Mouse (Mus musculus): ENCODE measurements at regions not wholly inside any gene's neighbourhood (a gene's known extent, or its start where the extent isn't known, plus 50 kb on each side); places are given as distances from the start of the nearest gene placed in this dataset.

GRCm38 (mm10) chr8:102497160-102497559, 288.3 kb downstream of the Cdh11 start:
- TF ChIP-seq CTCF (IDR thresholded peaks at IDR 0.05; ENCODE audit: borderline replicate concordance, extremely low read depth, insufficient read depth, insufficient read length) (no peak), POLR2A (IDR thresholded peaks at IDR 0.05; ENCODE audit: borderline replicate concordance, extremely low read depth, insufficient read depth, insufficient read length, poor library complexity, severe bottlenecking) (no peak)
- DNase-seq (ENCODE audit: low read depth) = no peak

GRCm38 (mm10) chr8:102496698-102497097, 288.7 kb downstream of the Cdh11 start:
- TF ChIP-seq POLR2A (IDR thresholded peaks at IDR 0.05; ENCODE audit: borderline replicate concordance, extremely low read depth, insufficient read depth, insufficient read length, poor library complexity, severe bottlenecking) (no peak), CTCF (IDR thresholded peaks at IDR 0.05; ENCODE audit: borderline replicate concordance, extremely low read depth, insufficient read depth, insufficient read length) (no peak)
- no peak for DNase-seq (ENCODE audit: low read depth)

DNA sequence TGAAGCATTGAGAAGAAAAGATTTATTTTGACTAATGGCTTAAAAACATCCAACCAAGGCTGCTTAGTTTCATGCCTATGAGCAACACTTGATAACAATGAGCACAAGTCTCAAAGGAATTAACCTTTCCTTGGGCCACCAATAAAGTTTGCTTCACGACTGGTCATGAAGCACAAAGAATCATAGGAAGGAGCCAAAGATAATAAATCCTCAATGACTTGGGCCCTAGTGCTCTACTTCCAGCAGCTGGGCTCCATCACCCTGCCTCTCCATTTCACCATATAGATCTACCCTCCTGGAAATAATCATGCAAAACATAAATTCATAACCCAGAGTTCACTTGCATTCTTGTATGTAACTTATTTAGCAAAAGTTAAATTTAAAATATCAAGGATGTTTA, 289.4 kb downstream of the Cdh11 start:
- DNase-seq (ENCODE audit: low read depth) = no peak
- TF ChIP-seq POLR2A (IDR thresholded peaks at IDR 0.05; ENCODE audit: borderline replicate concordance, extremely low read depth, insufficient read depth, insufficient read length, poor library complexity, severe bottlenecking) = no peak
- TF ChIP-seq CTCF (IDR thresholded peaks at IDR 0.05; ENCODE audit: borderline replicate concordance, extremely low read depth, insufficient read depth, insufficient read length) = no peak

GRCm38 (mm10) chr8:102491015-102491414, 294.4 kb downstream of the Cdh11 start:
- DNase-seq (ENCODE audit: low read depth) = no peak
- TF ChIP-seq POLR2A (IDR thresholded peaks at IDR 0.05; ENCODE audit: borderline replicate concordance, extremely low read depth, insufficient read depth, insufficient read length, poor library complexity, severe bottlenecking) = no peak
- TF ChIP-seq CTCF (IDR thresholded peaks at IDR 0.05; ENCODE audit: borderline replicate concordance, extremely low read depth, insufficient read depth, insufficient read length) = no peak

- DNase-seq (ENCODE audit: low read depth) = no peak
- TF ChIP-seq POLR2A (IDR thresholded peaks at IDR 0.05; ENCODE audit: borderline replicate concordance, extremely low read depth, insufficient read depth, insufficient read length, poor library complexity, severe bottlenecking) (no peak), CTCF (IDR thresholded peaks at IDR 0.05; ENCODE audit: borderline replicate concordance, extremely low read depth, insufficient read depth, insufficient read length) (no peak)
These were observed 297.2 kb downstream of the Cdh11 start for GRCm38 (mm10) chr8:102488284-102488683.

DNA sequence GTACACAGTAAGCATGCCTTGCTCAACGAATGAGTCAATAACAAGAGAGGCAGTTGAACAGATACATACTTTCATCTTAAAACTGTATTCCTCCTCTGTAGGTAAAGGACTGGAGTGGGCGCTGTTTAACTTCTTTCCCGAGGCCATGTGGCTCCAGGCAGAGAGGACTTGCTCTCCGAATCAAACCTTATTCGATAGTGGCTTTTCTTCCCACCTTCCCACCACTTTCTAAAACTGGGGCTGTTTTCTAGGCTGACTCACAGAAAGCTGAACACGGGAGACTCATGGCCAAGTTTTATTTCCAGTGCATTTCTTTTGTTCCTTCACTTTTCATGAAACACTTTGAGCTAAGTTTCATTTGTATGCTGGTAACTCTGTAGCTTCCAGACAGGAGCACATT, 297.6 kb downstream of the Cdh11 start:
- TF ChIP-seq CTCF (IDR thresholded peaks at IDR 0.05; ENCODE audit: borderline replicate concordance, extremely low read depth, insufficient read depth, insufficient read length) = no peak
- no peak for TF ChIP-seq POLR2A (IDR thresholded peaks at IDR 0.05; ENCODE audit: borderline replicate concordance, extremely low read depth, insufficient read depth, insufficient read length, poor library complexity, severe bottlenecking)
- DNase-seq (ENCODE audit: low read depth) = no peak

DNA sequence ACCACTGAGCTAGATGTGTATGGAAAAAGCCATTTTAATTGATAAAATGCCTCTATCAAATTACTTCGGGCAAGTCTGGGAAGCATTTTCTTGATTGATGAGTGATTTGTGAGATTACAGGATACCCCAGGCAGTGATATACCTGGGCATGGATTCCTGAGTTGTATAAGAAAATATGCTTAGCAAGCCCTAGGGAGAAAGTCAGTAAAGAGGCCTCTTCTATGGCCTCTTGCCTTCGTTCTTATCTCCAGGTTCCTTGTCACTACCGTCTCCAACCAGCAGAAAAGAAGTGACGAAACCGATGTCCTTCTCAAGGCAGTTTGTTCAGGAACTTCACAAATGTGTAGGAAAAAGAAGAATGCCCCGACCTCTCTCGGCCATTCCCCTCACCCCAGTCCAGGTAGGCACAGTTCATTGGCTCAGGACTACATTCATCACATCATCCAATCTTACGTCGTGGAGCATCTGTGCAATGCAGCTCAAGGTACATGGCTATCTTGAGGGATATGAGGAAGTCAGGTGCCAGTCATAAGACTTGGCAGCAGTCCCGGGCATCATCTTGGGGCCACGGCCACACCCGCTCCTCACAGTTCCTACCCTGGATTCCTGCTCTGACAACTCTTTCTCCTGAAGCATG, 310.2 kb downstream of the Cdh11 start:
- no peak for DNase-seq (ENCODE audit: low read depth)
- TF ChIP-seq CTCF (IDR thresholded peaks at IDR 0.05; ENCODE audit: borderline replicate concordance, extremely low read depth, insufficient read depth, insufficient read length) = no peak
- no peak for TF ChIP-seq POLR2A (IDR thresholded peaks at IDR 0.05; ENCODE audit: borderline replicate concordance, extremely low read depth, insufficient read depth, insufficient read length, poor library complexity, severe bottlenecking)

DNA sequence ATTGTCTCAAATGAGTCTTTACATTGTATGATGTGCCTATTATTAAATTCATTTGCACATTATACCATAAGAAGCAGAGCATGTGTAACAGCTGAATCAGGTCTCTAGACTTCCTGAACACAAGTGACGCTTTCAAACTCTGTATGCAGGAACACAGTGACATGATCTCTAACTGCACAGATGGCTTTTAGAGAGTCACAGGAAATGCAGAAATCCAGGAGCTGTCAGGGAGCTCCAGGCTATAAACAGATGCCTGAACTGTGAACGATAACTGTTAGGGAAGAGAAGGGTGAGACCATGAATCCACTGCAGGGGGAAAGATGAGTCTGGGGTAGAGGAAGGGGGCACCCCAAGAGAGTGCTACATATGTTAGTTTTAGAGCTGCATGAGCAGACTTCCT, 311.2 kb downstream of the Cdh11 start:
- TF ChIP-seq POLR2A (IDR thresholded peaks at IDR 0.05; ENCODE audit: borderline replicate concordance, extremely low read depth, insufficient read depth, insufficient read length, poor library complexity, severe bottlenecking) = no peak
- TF ChIP-seq CTCF (IDR thresholded peaks at IDR 0.05; ENCODE audit: borderline replicate concordance, extremely low read depth, insufficient read depth, insufficient read length) = no peak
- DNase-seq (ENCODE audit: low read depth) = peak; percentile 45

DNA sequence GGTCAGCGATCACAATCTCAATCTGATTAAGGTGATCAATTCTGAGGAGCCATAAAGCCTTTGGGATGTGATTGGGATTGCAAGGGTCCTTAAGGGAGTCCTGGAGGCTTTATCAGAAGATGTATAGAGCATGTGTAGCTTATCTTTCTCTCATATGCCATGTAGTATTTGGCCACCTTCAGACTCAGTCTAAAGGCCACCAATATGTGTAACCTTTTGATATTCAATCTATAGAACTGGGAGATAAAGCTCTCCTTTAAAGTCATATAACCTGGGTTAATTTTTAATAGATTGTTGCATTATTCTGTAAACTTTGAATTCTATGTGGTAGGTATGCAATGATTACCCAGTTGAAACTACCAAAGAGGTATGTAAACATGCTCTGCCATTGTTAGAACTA, 314.1 kb downstream of the Cdh11 start:
- TF ChIP-seq CTCF (IDR thresholded peaks at IDR 0.05; ENCODE audit: borderline replicate concordance, extremely low read depth, insufficient read depth, insufficient read length) (no peak), POLR2A (IDR thresholded peaks at IDR 0.05; ENCODE audit: borderline replicate concordance, extremely low read depth, insufficient read depth, insufficient read length, poor library complexity, severe bottlenecking) (no peak)
- no peak for DNase-seq (ENCODE audit: low read depth)

GRCm38 (mm10) chr8:102462601-102463000, 322.8 kb downstream of the Cdh11 start:
- TF ChIP-seq POLR2A (IDR thresholded peaks at IDR 0.05; ENCODE audit: borderline replicate concordance, extremely low read depth, insufficient read depth, insufficient read length, poor library complexity, severe bottlenecking) (no peak), CTCF (IDR thresholded peaks at IDR 0.05; ENCODE audit: borderline replicate concordance, extremely low read depth, insufficient read depth, insufficient read length) (no peak)
- peak; percentile 64 for DNase-seq (ENCODE audit: low read depth)

DNA sequence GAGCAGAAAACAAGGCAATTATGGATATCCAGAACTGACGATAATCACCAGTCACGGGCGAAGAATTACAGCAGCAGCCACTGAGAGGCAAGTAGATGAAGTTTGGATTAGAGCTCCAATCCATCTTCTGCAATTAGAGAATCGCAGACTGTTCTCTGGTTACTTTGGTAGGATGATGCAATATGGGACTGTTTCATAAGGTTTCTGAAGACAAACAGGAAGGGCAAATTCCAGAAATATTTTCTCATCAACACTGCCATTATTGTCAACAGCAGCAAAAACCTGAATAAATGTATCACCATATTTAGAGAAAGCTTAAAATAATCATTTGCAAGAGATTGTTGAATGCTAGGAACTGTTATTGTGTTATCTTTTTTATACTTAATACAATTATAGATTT, 342.4 kb downstream of the Cdh11 start:
- TF ChIP-seq CTCF (IDR thresholded peaks at IDR 0.05; ENCODE audit: borderline replicate concordance, extremely low read depth, insufficient read depth, insufficient read length) = no peak
- TF ChIP-seq POLR2A (IDR thresholded peaks at IDR 0.05; ENCODE audit: borderline replicate concordance, extremely low read depth, insufficient read depth, insufficient read length, poor library complexity, severe bottlenecking) = no peak
- no peak for DNase-seq (ENCODE audit: low read depth)

DNA sequence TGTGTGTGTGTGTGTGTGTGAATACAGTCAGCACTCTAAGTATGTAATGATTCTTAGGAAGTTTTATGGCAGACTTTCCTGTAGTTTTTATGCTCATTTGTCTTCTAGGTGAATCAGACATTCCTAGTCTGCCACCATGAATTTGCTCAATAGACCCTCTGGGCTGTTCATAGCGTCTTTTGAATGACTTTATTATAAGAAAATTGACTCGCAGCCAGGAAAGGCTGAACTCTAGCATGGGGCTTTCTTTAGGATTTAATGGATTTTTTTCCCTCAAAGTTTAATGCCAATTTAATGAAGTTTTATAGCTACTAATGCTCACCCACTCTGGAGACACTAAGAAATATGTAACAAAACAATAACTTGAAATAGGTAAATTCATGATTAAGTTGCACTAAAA, 363.6 kb downstream of the Cdh11 start:
- TF ChIP-seq CTCF (IDR thresholded peaks at IDR 0.05; ENCODE audit: borderline replicate concordance, extremely low read depth, insufficient read depth, insufficient read length) (no peak), POLR2A (IDR thresholded peaks at IDR 0.05; ENCODE audit: borderline replicate concordance, extremely low read depth, insufficient read depth, insufficient read length, poor library complexity, severe bottlenecking) (no peak)
- DNase-seq (ENCODE audit: low read depth) = peak; percentile 40

Data from brain, embryonic 14.5 days (tissue).